Mouse (Mus musculus): Measurements from ENCODE around the gene Klhdc7a.
"Not testable (repeated sequence)": the region's sequence is repeated elsewhere in the genome, so short reads cannot be mapped to it uniquely, and the experiment has no call there.

Gene Klhdc7a

DNA sequence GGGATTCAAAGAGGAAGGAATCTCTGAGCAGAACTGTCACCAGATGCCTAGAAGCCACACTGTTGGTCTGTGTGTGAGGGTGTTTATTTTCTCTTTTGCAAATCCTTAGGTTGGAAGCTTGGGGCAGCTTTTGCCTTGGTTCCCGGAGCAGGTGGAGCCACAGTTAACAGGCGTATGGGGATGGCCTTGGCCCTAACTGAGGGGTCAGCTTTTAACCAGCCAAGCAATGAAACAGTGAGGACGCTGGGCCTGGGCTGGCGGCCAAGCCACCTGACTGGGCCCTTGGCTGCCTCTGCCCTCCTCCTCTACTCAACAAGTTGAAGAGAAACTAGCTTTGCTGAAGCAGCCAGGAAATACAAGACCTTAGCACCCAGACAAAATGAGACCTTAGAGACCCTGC is at the start of gene Klhdc7a:
Klhdc7a (minus strand) TSS at position 105 of the 400 bp plus-strand sequence.
- in situ Hi-C loops (cut with MboI, MseI): no loop called here

DNA sequence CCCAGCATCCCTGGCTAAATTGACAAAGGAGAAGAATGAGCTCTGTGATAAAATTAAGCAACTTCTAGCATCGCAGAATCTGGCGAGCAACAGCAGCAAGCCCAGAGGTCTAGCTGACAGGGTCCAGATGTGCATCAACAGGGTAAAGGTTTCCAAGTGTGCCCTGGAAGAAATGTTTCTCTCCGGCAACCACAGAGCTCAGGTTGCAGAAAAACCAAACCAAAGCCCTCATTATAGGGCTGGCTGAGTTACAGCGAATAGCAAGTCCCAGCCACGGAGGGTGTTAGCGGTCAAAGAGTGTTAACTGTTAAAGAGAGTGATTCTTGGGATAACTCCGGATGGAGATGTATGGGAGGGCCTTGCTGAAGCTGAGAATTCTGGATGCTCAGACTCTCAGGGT is 48.1 kb upstream of the Klhdc7a start:
- in situ Hi-C loops (cut with MboI, MseI): no loop called here

DNA sequence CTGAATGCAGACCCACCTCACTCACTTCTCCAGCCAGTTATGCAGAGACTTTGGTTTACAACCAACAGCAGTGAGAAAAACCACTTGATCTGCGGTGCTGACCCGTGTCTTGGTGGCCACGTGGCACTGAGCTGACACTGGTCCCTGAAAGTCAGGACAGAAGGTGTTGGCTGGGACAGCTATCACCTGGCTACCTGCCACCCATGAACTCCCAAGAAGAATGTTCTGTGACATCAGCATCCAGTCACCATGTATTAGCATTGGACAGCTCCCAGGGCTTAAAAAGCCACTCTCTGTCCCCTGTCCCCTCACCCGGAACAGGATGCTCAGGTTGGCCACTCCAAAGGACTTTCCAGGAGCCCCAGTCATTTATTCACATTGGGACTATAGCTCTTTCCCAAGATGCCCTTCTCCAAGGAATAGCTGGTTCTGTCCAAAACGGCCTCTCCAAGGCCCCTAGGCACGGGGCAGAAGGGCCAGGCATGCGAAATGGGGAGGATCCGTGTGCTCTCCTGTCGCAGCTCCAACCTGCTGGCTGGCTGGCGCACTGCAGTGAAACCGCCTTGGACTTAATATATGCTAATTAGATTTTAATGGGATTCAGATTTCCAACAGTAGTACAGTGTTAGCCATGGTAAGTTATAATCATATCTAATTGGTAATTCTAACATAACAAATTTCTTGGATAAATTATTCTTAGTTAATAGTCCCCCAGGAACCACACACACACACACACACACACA is 43.1 kb upstream of the Klhdc7a start:
- in situ Hi-C loops (cut with MboI, MseI): no loop called here

DNA sequence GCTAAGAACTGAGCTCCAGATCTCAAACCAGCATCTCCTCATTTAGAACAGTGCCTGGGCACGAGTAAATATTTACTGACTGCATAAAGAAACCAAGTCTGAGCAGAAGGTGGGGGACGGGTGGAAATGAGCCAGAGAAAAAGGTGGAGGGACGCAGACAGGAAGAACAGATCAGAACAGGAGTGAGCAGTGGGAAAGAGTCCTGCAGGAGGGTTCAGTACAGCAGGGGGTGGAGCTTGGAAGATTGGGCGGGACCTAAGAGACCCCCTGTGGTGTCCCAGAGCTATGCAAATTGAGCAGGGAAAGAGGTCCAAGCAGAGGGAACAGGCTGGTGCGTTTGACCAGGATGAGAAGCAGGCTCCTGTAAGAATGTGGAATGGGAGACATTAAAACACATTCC is 37.1 kb upstream of the Klhdc7a start:
- in situ Hi-C loops (cut with MboI, MseI): no loop called here

DNA sequence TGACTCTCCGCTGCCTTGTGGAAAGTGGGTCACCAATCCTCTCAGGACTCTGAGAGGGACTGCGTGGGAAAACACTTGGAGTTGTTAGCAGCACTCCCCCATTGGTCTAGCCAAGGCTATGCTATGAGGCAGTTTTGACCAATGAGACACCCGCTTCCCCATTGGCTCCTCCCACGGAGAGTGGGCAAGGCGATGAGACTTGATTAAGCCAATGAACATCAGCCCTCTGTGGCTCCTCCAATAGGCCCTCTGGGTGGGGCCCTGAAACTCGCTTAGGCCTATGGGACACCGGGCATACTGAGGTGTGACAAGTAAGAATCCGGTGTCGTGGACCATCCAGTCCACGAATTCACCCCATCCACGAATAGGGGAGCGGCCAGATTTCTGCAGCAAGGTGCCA is 36.3 kb upstream of the Klhdc7a start:
- in situ Hi-C loops (cut with MboI, MseI): no loop called here

DNA sequence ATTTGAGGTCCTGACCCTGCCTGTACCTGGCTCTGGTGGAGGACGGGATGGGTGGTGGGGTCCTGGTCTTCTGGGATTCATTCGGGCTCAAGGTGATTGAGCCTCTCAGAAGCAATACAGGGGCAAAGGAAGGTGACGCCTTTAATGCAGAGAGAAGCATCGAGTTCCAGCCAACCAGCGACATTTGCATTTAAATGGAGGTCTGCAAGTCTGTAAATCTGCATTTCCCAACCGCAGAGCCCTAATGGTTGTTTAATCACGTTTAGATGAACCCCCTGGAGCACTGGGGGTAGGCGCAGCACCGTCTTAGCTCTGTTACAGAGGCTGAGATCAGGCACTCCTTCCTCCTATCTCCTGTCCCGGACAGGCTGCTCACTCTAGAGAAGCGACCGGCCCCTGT is 34.2 kb upstream of the Klhdc7a start:
- in situ Hi-C loops (cut with MboI, MseI): no loop called here

DNA sequence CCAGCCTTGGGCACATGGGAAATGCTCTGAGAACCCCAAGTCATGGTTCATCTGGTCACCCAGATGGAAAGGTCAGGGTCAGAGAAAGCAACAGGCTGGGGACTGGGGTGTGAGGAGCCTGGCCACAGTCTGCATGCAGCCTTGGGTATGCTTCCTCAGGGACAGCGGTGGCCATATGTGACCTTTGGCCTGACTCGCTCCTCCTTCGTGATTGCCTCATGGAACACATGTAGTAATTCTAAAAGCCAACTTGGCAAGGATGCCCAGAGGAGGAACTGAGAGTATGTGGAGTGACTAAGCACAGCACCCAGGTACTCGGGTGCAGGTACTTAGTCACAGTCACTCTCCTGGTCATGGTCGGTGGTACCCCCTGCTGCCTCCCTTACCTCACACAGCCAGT is 33.1 kb upstream of the Klhdc7a start:
- in situ Hi-C loops (cut with MboI, MseI): no loop called here

DNA sequence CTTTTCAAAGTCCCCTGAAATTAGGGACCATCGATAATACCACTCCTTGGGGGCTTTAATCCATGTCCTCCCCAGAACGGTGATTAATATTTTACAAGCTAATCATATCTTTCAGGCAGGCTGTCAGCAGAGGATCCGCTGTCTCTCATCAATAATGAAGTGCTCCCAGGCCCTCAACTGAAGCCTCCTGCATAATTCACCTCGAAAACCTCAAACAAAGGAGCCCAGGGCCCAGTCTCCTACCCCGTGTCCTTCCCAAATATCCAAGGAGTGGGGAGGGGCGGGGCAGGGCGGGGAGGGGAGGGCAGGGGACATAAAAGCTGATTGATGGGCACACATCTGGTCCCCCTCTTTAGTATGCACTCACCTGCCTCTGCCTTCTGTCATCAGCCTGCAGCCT is 31.2 kb upstream of the Klhdc7a start:
- in situ Hi-C loops (cut with MboI, MseI): no loop called here

DNA sequence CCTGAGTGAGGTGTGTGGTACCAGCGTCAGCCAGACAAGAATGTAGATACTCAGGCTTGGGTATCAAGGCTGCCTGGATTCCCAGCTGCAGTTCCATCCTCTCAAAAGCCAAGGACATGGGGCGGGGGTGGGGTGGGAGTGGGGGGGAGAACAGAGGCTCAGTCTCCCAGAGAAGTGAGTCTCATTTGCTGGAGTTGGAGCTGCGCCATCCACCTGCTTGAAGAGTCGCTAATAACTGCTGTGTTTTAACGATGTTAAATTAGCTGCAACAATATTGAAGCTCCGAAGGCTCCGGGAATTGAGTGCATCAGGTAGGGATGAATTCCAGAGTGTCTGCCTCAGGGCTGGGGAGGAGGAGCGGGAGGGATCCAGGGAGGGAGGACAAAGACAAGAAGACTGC is 27.8 kb upstream of the Klhdc7a start:
- in situ Hi-C loops (cut with MboI, MseI): no loop called here

DNA sequence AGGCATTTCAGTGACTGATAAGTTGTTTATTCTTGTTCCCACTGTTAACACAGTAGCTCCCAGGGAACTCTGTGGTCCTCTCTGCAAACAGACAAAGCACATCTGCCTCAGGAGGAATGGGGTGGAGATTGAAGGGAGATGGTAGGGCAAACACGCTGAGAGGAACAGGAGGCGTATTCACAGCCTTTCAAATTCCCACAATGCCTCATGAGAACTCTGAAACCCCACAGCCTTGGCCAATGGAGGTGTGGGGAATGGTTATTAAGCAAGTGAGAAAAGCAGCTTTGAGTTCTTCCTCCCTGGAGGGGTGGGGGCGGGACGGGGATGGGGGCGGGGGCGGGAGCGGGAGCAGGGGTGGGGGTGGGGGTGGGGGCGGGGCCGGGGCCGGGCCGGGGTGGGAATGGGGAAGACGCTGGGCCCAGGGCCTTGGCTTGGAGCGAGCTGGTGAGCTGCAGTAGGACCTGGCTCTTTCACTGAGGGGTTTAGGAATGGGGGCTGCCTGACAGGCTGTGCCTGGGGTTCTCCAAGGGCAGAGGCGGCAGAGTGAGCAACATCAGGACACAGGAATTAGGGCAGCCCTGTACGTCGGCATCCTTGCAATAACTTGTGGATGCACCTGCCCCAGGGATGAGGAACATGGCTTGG is 25.4 kb upstream of the Klhdc7a start:
- in situ Hi-C loops (cut with MboI, MseI): no loop called here

DNA sequence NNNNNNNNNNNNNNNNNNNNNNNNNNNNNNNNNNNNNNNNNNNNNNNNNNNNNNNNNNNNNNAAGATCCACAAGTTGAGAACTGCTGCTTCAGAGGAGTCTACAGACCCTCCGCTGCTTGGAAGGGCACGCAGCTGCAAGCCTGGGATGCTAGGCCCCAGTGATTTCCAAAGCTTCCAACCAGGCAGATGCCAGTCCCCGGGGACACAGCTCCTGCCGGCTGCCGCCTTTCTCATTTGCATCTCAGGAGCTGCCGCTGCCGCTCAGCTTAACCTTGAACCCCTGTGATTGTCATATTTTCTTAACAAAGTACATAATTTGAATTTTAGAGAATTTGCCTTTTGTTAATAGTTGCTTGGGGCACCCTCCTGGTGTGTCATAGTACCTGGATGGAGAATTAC is 19.1 kb upstream of the Klhdc7a start:
- in situ Hi-C loops (cut with MboI, MseI): no loop called here

DNA sequence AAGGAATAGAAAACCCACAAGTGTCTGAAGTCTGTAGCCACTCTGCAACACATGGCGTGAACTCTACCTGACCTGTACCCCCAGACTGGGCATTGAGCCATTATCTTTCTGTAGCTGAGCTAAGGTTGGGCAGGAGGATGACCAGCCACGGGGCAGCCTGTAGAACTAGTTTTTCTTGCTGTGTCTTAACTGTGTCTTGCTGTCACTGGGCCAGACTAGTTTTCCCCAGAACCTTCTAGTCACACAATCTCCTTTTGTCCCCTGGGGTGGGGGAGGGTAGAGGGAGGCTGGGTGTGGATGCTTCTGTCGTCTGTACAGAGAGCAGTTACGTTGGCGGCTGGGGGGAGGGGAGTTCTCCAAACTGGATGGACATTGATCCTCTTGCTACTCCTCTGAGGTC is 10.9 kb upstream of the Klhdc7a start:
- in situ Hi-C loops (cut with MboI, MseI): no loop called here

DNA sequence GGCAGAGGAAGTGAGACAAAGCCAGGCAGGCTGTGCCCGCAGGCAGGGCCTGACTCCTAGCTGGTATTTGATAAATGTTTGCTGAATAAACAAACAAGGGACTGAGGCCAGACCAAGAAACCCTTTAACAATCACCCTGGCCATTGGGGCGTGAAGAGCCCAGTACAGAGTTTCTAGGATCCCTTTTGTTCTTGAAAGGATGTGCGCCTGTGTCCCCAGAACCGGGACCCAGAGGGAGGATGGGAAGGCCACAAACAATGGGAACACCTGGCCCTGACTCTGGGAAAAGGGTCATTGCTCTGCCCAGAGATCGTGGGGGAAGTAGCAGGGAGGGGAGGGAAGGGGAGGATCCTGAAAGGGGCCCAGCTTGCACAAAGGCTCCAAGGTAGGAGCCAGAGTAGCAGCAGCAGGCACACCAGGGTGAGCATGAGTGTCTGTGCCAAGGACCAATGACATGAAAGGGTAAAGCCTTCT is 9.5 kb upstream of the Klhdc7a start:
- in situ Hi-C loops (cut with MboI, MseI): no loop called here

DNA sequence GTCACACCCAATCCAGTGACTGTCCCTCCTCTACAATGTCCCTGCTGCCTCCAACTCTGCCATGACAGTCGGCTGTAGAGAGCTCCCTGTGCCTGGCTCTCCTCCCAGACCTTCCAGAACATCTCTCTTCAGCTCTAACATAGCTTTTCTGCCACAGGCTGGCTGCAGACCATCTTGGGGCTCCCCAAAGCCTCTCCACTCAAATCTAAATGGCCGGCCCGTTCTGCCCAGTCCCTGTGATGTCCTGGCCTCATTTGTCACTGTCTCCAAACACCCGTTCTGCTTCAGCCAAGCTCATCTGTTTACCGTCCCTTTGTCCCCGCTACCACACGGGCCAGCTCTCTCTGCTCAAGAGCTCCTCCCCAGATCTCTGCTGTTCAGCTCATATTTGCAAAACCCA is 6.7 kb upstream of the Klhdc7a start:
- in situ Hi-C loops (cut with MboI, MseI): no loop called here

DNA sequence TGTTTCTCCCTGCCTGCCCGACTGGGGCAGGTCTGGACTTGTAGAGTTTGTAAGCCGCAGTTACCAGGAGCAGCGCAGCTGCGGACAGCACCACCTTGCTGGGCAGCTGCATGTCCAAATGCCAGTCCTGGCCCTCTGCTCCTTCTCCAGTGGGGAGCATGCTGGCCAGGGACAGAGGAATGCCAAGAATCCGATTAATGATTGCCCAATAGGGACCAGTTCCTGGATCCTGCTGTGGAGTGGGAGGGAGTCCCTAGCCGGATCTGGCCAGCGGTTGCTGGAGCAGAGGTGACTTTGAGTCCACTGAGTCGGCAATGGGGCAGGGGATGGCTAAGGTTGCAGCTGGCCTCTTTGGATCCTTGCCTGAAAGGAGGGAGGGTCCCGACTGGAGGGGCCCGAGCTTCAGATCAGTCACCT is 343 bp downstream of the Klhdc7a start:
- in situ Hi-C loops (cut with MboI, MseI): no loop called here

DNA sequence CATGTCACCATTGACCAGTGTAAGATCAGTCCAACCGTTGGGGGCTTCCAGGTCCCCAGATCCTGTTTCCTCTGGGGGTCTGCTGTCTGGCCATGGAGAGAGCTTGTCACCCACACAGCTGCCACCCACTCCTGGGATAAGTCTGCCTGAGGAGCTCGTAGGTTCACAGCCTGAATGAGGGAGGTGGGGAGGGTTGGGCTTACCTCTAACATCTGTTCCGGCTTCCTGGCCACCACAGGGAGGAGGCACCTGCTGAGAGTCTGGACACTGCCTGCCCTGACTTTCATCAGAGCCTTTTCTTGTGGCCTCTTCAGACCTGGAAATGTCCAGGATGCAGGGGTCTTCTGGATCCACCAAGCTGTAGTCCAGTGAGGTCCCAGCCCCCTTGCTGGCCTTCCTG is 845 bp downstream of the Klhdc7a start:
- in situ Hi-C loops (cut with MboI, MseI): no loop called here

DNA sequence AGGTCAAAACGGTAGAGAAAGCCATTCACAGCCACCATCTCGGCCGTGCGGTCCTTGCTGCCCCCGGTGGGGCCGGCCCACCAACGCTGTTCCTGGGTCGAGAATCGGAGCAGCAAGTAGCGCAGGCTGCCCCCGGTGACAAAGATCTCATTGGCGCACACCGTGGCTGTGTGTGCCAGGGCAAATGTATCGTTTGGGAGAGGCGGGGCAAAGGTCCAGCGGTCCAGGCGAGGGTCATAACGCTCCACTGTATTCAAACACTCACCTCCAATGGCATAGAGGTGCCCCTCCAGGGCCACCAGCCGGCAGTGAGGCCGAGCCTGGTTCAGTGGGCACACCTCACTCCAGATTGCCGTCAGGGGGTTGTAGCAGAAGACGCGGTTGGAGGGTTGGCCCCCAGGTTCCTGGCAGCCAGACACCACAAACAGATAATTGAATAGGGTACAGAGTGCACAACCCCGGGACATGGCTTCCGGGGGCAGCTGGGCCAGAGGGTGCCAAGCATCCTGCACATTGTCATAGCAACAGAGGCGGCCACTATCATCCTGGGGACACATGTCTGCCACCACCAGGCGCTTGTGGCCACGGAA is 2.1 kb downstream of the Klhdc7a start:
- in situ Hi-C loops (cut with MboI, MseI): no loop called here

DNA sequence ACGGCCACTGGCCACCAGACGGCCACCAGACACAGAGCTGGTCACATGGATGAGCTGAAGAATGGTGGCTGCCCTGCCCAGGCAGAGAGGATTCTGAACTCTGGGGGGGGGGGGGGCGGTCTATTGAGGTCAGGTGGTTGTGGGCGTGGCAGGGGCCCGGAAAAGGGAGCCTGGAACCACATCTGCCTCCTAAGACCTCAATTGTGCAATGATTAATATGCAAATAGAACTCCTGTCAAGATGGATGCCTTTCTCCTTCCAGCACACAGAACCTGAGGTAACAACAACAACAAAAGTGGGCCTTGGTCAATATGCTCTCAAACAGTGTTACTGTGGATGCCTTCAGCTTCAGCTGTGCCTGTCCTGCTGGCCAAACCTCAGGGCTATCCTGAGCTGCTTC is 3.4 kb downstream of the Klhdc7a start:
- in situ Hi-C loops (cut with MboI, MseI): no loop called here

DNA sequence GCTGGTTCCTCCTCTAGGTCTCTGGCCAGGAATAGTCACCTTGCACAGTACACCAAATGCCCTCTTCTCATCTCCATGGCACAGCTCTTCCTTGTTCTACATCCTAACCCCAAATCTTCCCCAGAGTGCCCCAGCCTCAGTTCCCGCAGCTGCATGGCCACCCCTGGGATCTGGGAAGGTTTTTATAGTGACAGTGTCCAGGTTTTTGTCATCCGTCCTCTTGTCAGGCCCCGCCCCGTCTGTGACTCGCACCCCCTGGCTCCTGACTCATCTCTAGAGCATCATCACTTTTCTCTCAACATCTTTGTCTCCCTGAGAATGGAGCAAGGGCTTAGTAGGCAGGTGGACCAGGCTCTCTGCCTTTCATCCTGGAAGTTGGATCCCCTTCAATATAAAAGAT is 3.9 kb downstream of the Klhdc7a start:
- in situ Hi-C loops (cut with MboI, MseI): no loop called here

DNA sequence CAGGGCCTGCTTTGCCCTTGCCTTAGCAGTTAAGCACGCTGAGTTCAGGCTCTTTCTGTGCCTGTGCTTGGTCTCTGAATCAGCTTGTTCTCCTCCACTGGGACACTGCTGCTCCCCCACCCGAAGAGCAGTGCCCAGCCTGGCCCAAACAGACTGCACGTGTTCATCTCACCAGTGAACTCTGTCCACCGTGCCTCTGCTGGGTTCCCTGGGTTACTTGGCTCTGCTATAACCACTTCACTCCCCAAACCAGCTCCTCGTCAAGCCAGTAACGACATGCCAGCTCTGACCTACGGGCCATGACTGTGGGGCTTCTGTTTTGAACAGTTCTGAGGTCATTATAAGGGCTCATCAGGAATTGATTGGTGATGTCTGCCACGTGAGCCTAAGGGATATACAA is 4.8 kb downstream of the Klhdc7a start:
- in situ Hi-C loops (cut with MboI, MseI): no loop called here

DNA sequence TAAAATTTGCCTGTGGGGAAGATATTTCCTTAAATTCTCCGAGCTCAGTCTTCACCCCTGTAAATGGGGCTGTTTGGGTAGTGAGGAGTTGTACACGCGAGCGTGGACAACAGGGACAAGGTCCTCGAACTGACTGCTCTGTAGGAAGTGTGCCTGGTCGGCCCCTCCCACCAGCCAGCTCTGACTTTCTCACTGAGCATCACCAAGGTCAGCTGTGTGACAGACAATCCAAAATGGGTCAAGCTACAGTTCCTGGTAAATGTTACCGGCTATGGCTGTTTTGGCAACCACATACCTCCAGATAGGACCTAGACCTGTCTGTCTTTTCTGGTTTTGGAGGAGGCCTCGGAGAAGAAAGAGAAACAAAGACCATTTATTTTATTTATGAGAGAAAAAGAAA is 6.0 kb downstream of the Klhdc7a start:
- in situ Hi-C loops (cut with MboI, MseI): no loop called here

DNA sequence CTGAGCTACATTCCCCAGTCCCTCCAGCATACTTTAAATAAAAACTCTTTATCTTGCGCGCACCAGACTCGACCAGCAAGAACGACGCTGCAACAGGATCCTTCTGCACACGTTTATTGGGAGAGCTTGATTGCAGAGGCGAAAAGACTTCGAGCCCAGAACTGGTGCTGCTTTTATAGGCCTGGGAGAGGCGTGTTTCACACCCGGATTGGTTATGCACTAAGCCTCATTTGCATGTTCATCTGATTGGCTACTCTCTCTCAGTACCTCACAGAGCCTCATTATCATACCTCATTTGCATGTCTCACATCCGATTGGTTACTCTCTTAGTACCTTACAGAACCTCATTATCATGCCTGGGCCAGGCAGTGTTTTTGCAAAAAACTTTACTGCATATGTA is 6.5 kb downstream of the Klhdc7a start:
- in situ Hi-C loops (cut with MboI, MseI): not testable (repeated sequence)

DNA sequence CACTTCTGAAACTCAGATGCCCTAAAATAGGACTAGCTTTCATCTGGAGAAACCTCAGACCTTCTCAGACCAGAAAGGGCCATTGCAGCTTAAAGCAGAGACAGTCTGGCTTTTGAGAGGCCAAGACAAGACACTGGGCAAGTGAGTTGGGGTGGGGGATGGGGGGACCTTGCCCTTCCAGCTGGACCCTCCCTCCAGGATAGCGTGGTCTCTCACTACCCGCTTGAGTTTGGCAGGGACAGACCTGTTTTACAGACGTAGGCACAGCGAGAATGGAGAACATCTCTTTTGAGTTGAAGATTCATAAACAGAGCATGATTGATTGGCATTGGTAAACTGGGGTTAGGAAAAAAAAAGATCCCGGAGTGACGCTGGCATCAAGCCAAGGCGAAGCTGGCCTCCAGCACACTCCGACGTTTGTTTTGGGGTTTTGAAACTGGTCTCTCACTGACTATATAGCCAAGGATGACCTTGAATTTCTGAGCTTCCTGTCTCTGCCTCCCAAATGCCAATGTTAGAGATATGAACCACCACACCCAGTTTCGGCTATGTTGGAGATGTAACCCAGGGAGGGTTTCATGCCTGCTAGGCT is 7.0 kb downstream of the Klhdc7a start:
- in situ Hi-C loops (cut with MboI, MseI): no loop called here

Measured in T-helper 2 cell (primary cell).